Mouse (Mus musculus) heart, adult 2 months (tissue): ENCODE results near the gene Irx2.
A peak's percentile ranks its signal among the peaks of the same experiment; 100 is the strongest.

Source experiments
- CTCF ChIP-seq: fragments of 200-600 bp; IDR thresholded peaks from 2 replicates; pipeline ENCODE4 v1.8.1; 2022; ENCODE audit warnings: antibody characterized with exemption, mild to moderate bottlenecking, moderate library complexity
- EP300 ChIP-seq: fragments of 200-500 bp; IDR thresholded peaks from 2 replicates; pipeline ENCODE4 v1.6.1; 2011; ENCODE audit warnings: low read depth, low read length, control low read depth; ENCODE audit not compliant: insufficient read depth
- POLR2A ChIP-seq: fragments of 200-500 bp; IDR thresholded peaks from 2 replicates; pipeline ENCODE4 v1.6.1; 2011; ENCODE audit warnings: mild to moderate bottlenecking, low read depth, low read length, control low read depth; ENCODE audit not compliant: insufficient read depth

DNA sequence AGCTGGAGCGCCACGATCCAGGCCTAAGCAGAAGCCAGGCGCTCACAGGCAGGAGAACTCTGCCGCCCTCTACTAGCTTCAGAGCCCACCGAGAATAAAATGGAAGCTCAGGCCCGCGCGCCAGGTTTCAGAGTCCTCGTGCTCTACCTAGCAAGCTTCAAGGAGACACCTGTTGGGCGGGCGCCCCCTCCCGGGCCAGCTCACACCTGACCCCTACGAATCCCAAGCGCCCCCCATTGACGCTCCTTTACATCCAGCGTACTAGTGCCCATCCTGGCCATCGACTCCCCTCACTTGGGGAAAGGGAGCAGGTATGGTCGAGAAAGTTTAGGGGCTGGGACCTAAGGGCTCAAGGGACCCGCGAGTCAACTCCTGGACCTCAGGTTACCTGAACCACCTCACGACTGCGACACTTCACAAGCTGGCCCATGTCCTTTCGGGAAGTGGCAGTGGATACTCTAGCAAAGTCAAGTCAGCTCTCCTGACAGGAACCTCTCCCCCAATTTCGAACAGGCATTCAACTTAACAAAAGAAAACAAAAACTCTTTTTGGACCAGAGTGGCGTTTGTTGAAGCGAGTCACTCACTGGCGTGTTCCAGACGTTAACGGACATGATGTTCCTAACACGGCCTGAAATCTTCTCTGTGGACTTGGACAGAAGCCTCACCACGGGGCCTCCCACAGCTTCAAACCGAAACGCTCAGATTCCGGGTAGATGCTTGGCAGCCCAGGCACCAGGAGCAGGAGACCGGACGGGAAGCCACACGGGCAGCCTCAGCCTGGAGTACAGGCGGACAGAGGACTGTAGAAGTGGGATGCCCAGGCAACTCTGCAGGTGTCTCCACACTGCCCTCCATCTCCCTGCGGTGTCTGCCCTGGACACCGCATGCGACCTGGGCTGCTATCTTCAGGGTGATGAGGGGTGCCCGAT is 964 bp upstream of the Irx2 start:
- TF ChIP-seq CTCF (peak; percentile 24), POLR2A (no peak), EP300 (no peak)
